Mouse (Mus musculus): Measurements from ENCODE around the gene Lta. TPM values are rescaled to one million over a fixed set of nuclear protein-coding genes. Genes with fewer than 3 reads are reported as not detected.
"Not testable (repeated sequence)": the region's sequence is repeated elsewhere in the genome, so short reads cannot be mapped to it uniquely, and the experiment has no call there.

The Lta gene
- total RNA-seq, 4 experiments from 2014 or later = 0.28 to 1.2 (median 0.58) TPM

GRCm38 (mm10) chr17:35240384-35241304, 35.5 kb upstream of the Lta start:
- no peak for DNase-seq (ENCODE audit: low spot score in 2 of 2)

GRCm38 (mm10) chr17:35239700-35240099, 34.5 kb upstream of the Lta start:
- DNase-seq (ENCODE audit: low spot score in 2 of 2) = no peak

GRCm38 (mm10) chr17:35237504-35237903, 32.4 kb upstream of the Lta start:
- DNase-seq (ENCODE audit: low spot score in 2 of 2) = no peak

GRCm38 (mm10) chr17:35236996-35237395, 31.8 kb upstream of the Lta start:
- DNase-seq (ENCODE audit: low spot score in 2 of 2) = peak in 1 of 2 experiments; percentile 50

GRCm38 (mm10) chr17:35236390-35236746, 31.2 kb upstream of the Lta start:
- DNase-seq (ENCODE audit: low spot score in 2 of 2) = peak; percentile 96 to 100

GRCm38 (mm10) chr17:35235614-35236389, 30.7 kb upstream of the Lta start, which contains the start of gene Nfkbil1:
Gene Nfkbil1, minus strand, starts transcription at chr17:35235792.
- DNase-seq (ENCODE audit: low spot score in 2 of 2) = peak; percentile 85 to 90

GRCm38 (mm10) chr17:35234903-35235302, 29.8 kb upstream of the Lta start:
- DNase-seq (ENCODE audit: low spot score in 2 of 2) = no peak

- not testable (repeated sequence) for DNase-seq (ENCODE audit: low spot score in 2 of 2)
Measured at GRCm38 (mm10) chr17:35234090-35234489, 28.9 kb upstream of the Lta start.

GRCm38 (mm10) chr17:35233114-35233980, 28.2 kb upstream of the Lta start, which contains the start of gene Atp6v1g2:
Gene Atp6v1g2, plus strand, starts transcription at chr17:35233660.
- no peak for DNase-seq (ENCODE audit: low spot score in 2 of 2)

- DNase-seq (ENCODE audit: low spot score in 2 of 2) = no peak
Measured at GRCm38 (mm10) chr17:35232659-35233058, 27.5 kb upstream of the Lta start.

GRCm38 (mm10) chr17:35232043-35232442, 26.9 kb upstream of the Lta start:
- DNase-seq (ENCODE audit: low spot score in 2 of 2) = peak in 1 of 2 experiments; percentile 89

- DNase-seq (ENCODE audit: low spot score in 2 of 2) = no peak
Measured at GRCm38 (mm10) chr17:35231022-35231421, 25.9 kb upstream of the Lta start.

- no peak for DNase-seq (ENCODE audit: low spot score in 2 of 2)
Measured at GRCm38 (mm10) chr17:35226561-35227046, 21.5 kb upstream of the Lta start.

- no peak for DNase-seq (ENCODE audit: low spot score in 2 of 2)
Measured at GRCm38 (mm10) chr17:35225456-35225855, 20.3 kb upstream of the Lta start.

GRCm38 (mm10) chr17:35224641-35225040, 19.5 kb upstream of the Lta start:
- no peak for DNase-seq (ENCODE audit: low spot score in 2 of 2)

GRCm38 (mm10) chr17:35222299-35222698, 17.1 kb upstream of the Lta start:
- no peak for DNase-seq (ENCODE audit: low spot score in 2 of 2)

GRCm38 (mm10) chr17:35220156-35220952, 15.2 kb upstream of the Lta start, which contains the start of gene Gm16181:
Gene Gm16181, plus strand, starts transcription at chr17:35220834.
- DNase-seq (ENCODE audit: low spot score in 2 of 2) = no peak

GRCm38 (mm10) chr17:35219601-35220041, 14.5 kb upstream of the Lta start:
- DNase-seq (ENCODE audit: low spot score in 2 of 2) = no peak

GRCm38 (mm10) chr17:35218516-35219193, 13.5 kb upstream of the Lta start:
- DNase-seq (ENCODE audit: low spot score in 2 of 2) = no peak

Data from left cerebral cortex, adult 8-10 months (tissue).